Mouse (Mus musculus): ENCODE results near the gene Ddx39b.

GRCm38 (mm10) chr17:35280276-35280675 lies 38.7 kb downstream of the Ddx39b start:
- TF ChIP-seq REST (IDR thresholded peaks at IDR 0.05; ENCODE audit: insufficient read depth, insufficient read length), result no peak
- no peak for TF ChIP-seq POLR2A (IDR thresholded peaks at IDR 0.05; ENCODE audit: insufficient read length, low read depth)
- no peak for TF ChIP-seq MYOD1 (IDR thresholded peaks at IDR 0.05; ENCODE audit: control insufficient read depth in 1 of 3, insufficient read length in 2 of 3, low read depth in 2 of 3)
- TF ChIP-seq MAX (IDR thresholded peaks at IDR 0.05; ENCODE audit: low read depth), result no peak
- no peak for TF ChIP-seq POLR2AphosphoS2 (IDR thresholded peaks at IDR 0.05; ENCODE audit: insufficient read length, low read depth)
- TF ChIP-seq USF1 (IDR thresholded peaks at IDR 0.05; ENCODE audit: low read depth), result no peak
- no peak for TF ChIP-seq TCF12 (IDR thresholded peaks at IDR 0.05; ENCODE audit: insufficient read depth, poor library complexity, severe bottlenecking)
- no peak for TF ChIP-seq SRF (IDR thresholded peaks at IDR 0.05; ENCODE audit: control insufficient read depth, insufficient read length, low read depth)
- TF ChIP-seq CEBPB (IDR thresholded peaks at IDR 0.05; ENCODE audit: insufficient read depth, poor library complexity, severe bottlenecking), result no peak
- TF ChIP-seq MYOG (IDR thresholded peaks at IDR 0.05; ENCODE audit: control insufficient read depth in 1 of 3, insufficient read depth in 1 of 3, insufficient read length in 2 of 3, low read depth in 2 of 3), result no peak
- no peak for TF ChIP-seq E2F4 (IDR thresholded peaks at IDR 0.05; ENCODE audit: insufficient read depth)
